Mouse (Mus musculus) brown adipose tissue, adult 24 weeks (tissue): ENCODE measurements around the gene S1pr4. TPM values are rescaled to one million over a fixed set of nuclear protein-coding genes. Genes with fewer than 3 reads are reported as not detected.

Experiments
- H3K27ac ChIP-seq: fragments of 200-500 bp; replicated peaks from 2 replicates; pipeline ENCODE4 v1.5.1; 2012; ENCODE audit warnings: low read depth, mild to moderate bottlenecking, low read length
- H3K4me1 ChIP-seq: fragments of 200-500 bp; 2 replicates; pipeline ENCODE4 v1.6.1; 2012; ENCODE audit warnings: low read length, mixed read lengths; ENCODE audit not compliant: control insufficient read depth, insufficient read depth, insufficient read length
- H3K4me3 ChIP-seq: fragments of 200-500 bp; 2 replicates; pipeline ENCODE4 v1.5.1; 2012; ENCODE audit warnings: low read depth, mild to moderate bottlenecking, low read length, moderate library complexity; ENCODE audit not compliant: insufficient read depth
- polyA plus RNA-seq: library from polyadenylated mRNA; stranded (reverse); fragments of >200 nt; gene quantifications from 2 replicates; pipeline ENCODE4 v1.2.4, GENCODE M21; 2012; ENCODE audit not compliant: missing spikeins, insufficient read depth, insufficient read length

S1pr4 gene
- polyA plus RNA-seq, 1 experiment = 0.71 TPM

DNA sequence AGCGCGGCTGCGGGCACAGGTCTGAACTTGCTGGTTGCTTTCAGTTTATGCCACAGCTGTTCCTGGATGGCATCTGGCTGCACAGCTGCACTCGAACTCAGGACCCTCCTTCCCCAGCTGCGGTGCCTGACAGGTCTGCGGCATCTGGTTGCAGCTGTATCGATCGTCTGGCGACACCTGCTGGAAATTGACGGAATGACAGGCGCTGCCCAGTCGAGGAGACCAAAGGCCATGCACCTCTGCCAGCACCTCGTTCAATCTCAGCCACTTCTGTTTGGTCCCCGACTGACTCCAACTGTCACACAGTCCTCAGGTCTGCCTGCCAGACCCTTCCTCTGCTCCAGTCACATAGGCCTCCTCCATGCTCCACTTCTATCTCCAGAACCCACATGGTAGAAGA, 26.8 kb upstream of the S1pr4 start:
- Histone ChIP-seq H3K4me3 (no peak overlapping the region), H3K27ac (no peak overlapping the region), H3K4me1 (peaks cover 3% of the 10 kb centered on the region)

DNA sequence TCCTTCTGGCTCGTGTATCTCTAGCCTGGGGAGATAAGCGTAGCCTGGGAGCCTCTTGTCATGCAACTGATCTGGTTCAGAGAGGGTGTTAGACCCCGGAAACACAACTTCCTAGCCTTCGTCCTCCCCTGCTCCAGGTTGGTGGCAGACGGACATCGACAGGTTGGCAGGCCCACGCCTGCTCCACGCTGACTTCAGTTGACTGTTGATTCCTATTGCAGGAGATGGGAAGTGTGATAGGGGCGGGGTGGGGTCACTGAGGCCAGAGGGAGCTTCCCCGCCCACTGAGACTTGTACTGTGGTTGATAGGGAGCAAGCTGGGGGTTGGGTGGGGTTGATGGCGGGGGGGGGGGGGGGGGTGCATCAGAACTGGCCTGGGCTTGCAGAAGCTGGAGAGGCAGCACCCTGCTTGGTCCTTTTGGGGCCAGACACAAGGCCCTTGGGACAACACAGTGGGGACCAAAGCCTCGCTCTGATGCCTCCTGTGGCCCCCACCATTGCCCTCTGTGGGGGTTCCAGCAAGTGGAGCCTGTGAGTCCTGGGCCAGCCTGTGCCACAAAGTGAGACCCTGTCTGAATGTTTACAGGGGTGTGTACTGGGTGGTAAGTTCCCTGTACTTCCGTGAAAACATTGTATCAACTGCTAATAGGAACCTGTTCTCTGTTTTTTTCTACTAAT, 25.2 kb upstream of the S1pr4 start:
- Histone ChIP-seq H3K27ac (peak overlapping the region; percentile 31; the same call in 1 of the 2 replicates), H3K4me3 (no peak overlapping the region), H3K4me1 (peaks cover 3% of the 10 kb centered on the region)

DNA sequence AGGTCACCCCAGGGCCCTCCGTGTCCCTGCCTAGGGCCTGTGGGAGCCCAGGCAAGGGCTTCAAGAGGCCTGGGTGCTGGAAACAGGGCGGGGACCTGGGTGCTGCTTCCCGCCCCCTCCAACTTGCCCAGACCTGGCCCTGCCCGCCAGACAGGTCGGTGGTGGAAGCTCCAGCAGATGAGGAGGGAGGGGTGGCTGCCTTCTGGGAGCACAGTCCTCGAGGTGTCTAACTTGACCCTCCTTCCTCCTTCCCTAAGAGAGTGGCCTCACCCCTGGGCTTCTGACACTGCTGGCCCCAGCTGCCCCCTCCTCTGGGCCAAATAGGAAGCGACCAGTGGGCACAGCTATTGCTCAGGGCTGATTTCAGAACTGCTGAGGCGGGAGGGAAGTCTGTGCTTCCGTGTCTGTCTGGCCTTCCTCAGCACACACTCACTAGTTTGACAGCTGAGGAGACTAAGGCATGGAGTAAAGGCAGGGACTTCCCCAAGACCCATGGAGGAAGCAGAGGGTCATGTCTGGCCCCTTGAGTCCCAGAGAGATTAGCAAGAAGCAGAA, 24.2 kb upstream of the S1pr4 start, which contains the start of gene Gna15:
Gene Gna15, minus strand, starts transcription at position 175 of the 555 bp plus-strand sequence.
- Histone ChIP-seq H3K4me3 (peak within 1 kb of the TSS; percentile 39), H3K4me1 (peaks cover 11% of the 10 kb centered on the region), H3K27ac (peak within 1 kb of the TSS; percentile 70)

DNA sequence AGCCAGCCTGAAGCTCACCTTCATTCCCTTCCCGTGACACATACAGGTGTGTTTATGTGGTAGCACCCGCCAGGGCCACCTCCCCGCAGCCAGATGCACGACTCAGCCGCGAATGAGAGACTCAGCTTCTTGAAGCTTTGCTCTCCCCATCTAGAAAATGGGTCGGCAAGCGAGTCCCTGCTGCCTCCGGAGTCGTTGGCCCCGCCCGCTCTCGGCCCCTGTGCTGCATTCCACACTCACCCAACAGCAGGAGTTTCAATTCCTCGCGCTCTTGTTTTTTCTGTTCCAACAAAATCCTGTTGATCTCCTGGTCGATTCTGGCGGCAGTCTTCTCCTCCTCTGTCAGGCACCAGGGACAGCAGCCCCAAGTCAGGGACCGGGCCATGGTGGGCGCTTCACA, 23.6 kb upstream of the S1pr4 start:
- H3K4me1 ChIP-seq = peaks cover 11% of the 10 kb centered on the region
- peak overlapping the region; percentile 70 for H3K27ac ChIP-seq
- peak overlapping the region; percentile 39 for H3K4me3 ChIP-seq

DNA sequence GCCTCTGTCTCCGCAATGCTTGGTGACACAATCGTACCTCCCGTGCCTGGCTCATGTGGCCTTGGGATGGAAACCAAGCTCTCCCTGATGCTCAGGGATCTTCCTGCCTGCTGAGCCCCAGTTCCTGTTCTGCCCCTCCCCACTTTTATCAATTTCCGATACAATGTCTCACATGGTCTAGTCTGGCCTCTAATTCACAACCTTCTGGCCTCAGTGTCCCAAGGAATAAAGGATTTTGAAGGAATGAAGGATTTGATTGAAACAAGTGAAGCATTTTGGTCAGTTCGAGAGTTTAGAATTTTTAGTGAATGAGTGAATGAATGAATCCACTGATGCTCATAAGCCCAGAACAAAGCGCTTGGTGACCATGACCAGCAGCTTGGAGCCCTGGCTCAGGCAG, 23.2 kb upstream of the S1pr4 start:
- peak overlapping the region; percentile 39 for H3K4me3 ChIP-seq
- no peak overlapping the region for H3K27ac ChIP-seq
- H3K4me1 ChIP-seq = peaks cover 11% of the 10 kb centered on the region

DNA sequence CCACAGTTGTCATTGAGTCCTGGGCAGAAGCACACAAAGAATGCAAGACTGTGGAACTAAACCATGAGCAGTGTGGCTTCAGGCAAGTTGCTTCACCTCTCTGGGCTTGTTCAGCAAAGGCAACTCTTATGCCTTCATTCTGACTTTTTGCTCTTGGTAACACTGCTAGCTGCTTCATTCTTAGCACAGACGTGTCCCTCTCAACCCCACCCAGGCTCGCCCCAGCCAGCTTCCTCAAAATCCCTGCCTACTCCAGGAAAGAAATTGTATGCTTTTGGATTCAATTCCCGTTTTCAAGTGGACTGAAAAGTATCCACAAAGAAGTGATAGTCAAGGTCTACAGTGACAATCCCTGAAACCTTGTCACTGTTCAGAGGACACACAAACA, 20.0 kb upstream of the S1pr4 start:
- Histone ChIP-seq H3K4me1 (peaks cover 10% of the 10 kb centered on the region), H3K4me3 (no peak overlapping the region), H3K27ac (peak overlapping the region; percentile 35)

DNA sequence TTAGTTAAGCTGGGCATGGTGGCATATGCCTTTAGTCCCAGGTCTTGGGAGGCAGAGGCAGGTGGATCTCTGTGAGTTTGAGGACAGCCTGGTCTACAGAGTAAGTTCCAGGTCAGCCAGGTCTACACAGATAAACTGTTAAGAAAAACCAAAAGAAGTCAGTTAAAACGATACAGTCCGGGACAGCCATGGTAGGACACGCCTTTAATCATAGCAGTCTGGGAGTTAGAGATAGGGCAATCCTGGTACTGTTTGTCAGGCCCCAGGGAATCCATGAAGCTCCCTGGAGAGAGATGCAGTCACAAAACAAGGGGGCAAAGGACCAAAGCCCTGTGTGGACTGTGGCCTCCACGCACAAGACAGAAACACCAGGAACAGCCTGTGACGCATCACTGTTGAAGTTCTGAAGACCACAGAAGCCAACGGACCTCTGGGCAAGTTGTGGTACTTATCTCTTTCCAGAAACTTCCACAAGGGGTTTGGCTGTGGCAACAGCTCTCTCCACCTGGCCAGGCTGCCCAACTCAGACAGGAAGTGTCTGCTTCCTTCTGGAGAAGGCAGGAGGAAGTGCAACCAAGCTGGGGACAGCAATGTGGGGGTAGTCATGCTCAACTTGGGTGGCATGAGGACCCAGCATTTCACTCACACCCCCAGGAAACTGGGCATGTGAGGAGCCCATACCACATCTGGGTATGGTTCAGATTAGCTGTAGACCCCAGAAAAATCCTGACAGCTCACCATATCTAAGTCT, 19.5 kb upstream of the S1pr4 start:
- H3K4me1 ChIP-seq = peaks cover 7% of the 10 kb centered on the region; the same call in 1 of the 2 replicates
- H3K27ac ChIP-seq = peak overlapping the region; percentile 35
- no peak overlapping the region for H3K4me3 ChIP-seq

DNA sequence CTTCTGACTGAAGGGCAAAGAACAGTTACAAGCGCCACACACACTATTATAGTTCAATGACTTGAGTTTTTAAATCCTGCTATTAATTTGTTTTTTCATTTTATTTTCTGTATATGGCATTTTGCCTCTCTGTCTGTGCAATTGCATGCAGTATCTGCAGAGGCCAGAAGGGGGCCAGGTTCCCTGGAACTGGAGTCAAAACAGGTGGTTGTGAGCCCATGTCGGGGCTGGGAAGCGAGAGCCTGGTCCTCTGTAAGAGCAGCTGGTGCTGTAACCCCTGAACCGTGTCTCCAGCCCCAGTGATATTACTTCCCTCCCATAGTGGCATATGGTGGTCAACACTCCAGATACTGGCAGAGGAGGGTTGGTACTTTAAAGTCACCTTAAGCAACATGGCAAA, 18.6 kb upstream of the S1pr4 start:
- Histone ChIP-seq H3K4me3 (no peak overlapping the region), H3K27ac (no peak overlapping the region), H3K4me1 (peaks cover 7% of the 10 kb centered on the region; the same call in 1 of the 2 replicates)

DNA sequence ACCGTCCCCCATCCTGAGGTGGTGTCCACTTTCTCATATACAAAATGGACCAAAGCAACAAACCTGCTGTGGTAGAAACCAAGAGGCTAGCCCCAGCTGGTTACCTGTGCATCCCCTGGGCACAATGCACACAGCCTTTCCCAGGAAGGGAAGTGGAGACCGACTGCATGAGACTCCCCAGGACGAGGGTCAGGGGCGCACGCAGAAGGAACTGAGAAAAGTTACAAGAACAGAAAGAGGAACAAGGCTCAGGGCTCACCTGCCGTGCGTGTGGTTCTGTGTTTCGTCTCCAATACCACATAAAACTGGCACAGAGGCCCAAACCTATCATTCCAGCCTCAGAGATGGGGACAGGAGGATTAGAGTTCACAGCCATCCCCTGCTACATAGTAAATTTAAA, 17.3 kb upstream of the S1pr4 start:
- H3K27ac ChIP-seq = no peak overlapping the region
- H3K4me3 ChIP-seq = no peak overlapping the region
- peaks cover 7% of the 10 kb centered on the region; the same call in 1 of the 2 replicates for H3K4me1 ChIP-seq

DNA sequence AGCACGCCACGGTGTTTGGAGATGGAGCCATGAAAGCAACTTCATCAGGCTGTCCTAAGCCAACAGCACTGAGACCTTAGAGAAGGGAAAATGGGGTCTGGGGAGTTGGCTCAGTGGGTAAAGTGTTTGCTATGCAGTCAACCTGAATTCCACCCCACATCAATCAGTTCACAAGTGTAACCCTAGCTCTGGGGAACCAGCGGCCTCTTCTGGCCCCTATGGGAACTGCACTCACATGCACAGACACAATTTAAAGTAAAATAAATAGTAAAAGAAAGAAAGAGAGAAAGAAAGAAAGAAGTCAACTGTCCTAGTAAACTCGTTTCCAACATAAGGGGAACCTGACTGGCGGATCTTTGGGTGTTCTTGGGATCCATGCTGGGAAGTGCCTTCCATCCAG, 13.9 kb upstream of the S1pr4 start:
- Histone ChIP-seq H3K4me1 (no peaks in the 10 kb centered on the region; the same call in 1 of the 2 replicates), H3K27ac (no peak overlapping the region), H3K4me3 (no peak overlapping the region)

DNA sequence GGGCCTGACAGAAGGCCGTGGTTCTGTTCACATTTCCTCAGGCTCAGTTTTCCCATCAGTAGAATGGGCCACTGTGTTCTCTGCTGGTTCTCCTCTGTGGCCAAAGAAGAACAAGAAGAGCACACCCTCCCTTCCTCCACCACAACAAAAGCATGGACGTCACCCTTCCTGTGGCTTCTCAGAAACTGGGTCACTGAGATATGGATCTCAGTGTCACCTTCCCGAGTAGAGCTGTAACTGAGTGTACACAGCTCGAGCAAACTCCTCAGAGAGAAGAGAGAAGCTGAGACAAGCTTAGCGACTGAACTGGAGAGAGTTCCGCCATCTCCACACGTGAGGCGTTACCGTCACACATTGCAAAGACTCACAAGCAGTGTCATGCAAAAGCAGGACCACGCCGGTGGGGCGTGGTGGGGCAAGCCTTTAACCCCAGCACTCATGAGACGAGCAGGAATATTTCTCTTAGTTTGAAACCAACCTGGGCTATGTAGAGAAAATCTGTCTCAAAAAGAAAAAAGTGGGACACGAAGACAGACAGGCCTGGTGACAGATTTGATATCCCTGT, 10.4 kb upstream of the S1pr4 start:
- no peaks in the 10 kb centered on the region; the same call in 1 of the 2 replicates for H3K4me1 ChIP-seq
- H3K27ac ChIP-seq = peak overlapping the region; percentile 7; the same call in 1 of the 2 replicates
- no peak overlapping the region for H3K4me3 ChIP-seq

DNA sequence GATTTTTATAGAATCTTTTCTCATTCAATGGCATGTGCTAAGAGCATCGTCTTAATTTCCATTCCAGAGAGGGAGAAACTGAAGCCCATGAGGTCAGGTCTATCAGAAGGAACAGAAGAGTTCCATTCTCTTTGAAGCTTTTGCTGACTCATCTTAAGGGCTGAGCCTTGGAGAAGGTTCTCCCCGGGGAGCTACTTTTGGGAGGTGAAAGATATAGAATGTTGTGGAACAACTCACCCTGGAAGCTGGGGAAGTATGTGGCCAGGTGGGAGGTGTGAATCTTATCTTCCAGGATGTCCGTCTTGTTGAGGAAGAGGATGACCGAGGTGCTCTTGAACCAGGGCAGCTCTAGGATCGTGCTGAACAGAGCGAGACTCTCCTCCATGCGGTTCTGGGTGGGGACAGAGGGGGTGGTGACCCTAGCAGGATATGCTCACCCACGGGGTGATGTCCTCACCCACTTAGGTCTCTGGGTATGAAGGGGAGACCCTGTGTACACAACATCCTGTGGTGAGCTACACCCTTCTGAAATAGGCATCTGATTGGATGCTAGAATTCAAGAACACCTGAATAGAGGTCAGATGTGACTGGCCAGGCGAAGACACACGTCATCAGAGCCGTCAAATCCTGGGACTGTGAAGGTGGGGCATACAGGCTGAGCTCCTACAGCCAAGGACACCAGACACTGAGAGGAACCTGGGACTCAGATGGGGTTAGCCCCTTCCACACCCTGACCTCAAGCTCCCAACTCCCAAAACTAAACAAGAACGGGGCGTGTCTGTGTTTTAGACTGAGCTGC, 8.0 kb upstream of the S1pr4 start:
- Histone ChIP-seq H3K4me1 (no peaks in the 10 kb centered on the region; the same call in 1 of the 2 replicates), H3K4me3 (no peak overlapping the region), H3K27ac (no peak overlapping the region)

DNA sequence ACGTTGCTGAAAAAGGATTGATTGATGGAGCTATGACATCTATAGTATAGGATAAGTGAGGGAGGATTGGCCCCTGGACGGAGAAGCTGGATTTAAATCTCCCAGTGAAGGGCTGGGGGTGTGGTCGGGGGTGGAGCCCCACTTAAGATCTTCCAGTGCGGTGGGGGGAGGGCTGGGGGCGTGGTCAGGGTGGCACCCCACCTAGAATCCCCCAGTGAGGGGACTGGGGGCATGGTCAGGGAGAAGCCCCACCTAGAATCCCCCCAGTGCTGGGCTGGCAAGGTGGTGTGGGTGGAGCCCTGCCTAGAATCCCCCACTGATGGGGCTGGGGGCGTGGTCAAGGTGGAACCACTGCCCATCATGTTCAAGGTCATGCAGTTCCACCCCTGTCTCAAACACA, 7.2 kb upstream of the S1pr4 start:
- Histone ChIP-seq H3K4me3 (no peak overlapping the region), H3K4me1 (no peaks in the 10 kb centered on the region; the same call in 1 of the 2 replicates), H3K27ac (no peak overlapping the region)

DNA sequence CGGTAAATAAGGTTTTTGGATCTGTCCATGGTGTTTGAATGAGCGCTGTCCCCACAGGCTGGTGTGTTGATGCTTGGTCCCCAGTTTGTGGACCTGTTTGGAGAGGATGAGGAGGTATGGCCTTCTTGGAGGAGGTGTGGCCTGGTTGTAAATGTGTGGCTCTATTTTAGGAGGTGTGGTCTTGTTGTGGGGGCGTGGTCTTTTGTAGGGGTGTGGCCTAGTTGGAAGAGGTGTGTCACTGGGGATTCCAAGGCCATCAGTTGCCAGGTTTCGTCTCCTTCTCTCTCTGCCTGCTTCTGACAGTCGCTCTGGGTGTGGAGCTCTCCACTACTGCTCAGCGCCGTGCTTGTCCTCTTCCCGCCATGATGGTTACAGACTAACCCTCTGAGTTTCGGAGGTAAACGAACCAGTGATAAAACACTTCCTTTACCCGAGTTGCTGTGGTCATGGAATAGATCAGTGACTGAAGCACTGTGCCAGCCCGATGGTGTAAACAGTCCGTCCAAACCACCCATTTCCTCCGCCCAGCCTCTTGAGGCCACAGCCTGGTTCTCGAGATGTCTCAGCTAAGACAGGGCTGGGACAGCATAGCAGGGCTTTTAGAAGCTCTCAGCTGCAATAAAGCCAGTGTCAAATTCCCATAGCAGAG, 5.2 kb upstream of the S1pr4 start:
- Histone ChIP-seq H3K4me3 (no peak overlapping the region), H3K27ac (no peak overlapping the region), H3K4me1 (no peaks in the 10 kb centered on the region)
